Mouse (Mus musculus): ENCODE results near the gene Stard9. TPM values are rescaled to one million over a fixed set of nuclear protein-coding genes. Genes with fewer than 3 reads are reported as not detected.

Stard9 gene
- total and polyA plus RNA-seq, 3 experiments = 0.54 to 12.3 (median 3.7) TPM

DNA sequence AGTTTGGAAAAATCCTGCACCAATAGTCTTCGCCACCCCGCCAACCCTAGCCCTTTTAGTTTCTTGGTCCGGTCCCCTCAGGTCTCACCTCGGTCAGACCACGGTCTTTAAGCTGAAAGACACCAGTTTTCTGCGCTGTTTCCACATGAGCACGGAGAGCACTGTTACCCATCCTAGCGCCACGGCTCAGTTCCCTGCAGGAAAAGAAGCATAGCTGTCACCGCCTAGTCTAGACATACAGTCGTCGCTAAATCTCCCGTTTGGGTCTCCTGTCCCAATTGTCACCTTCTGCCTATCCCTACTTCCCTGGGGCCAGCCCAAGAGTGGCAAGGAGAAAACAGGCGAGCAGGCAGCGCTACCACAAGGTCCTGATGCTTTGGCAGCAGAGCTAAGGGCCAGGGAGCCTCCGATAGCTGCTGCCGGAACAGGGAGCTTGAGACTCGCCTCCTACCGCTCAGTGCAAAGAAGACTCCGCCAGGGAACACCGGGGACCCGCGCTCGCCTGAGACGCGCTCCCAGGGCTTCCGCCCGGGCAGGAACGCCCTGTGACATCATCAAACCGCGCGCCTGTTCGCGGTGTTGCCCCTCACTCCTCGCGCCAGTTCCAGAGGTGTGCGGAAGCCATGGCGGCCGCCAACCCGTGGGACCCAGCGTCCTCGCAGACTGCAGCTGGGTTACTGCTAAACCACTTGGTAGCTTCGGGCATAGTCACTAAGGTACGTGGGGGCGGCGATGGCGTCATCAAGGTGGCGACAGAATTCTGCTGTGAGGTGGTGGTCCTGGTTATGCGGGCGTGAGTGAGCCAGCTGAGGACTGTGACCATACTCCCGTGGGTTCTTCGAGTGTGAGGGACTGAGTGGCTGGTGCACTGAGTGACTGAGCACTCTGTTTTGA lies 19.8 kb upstream of the Stard9 start, which contains the start of the genes Haus2 and Lrrc57:
Gene Haus2, plus strand, starts transcription at position 554 of the 894 bp plus-strand sequence.
Gene Lrrc57, minus strand, starts transcription at position 691 of the 894 bp plus-strand sequence.
- TF ChIP-seq GATA1 (IDR thresholded peaks at IDR 0.05; ENCODE audit: borderline replicate concordance, low read length) = no peak
- TF ChIP-seq CTCF (IDR thresholded peaks at IDR 0.05; ENCODE audit: low read depth, low read length) = no peak
- TF ChIP-seq GATA2 (IDR thresholded peaks at IDR 0.05; ENCODE audit: borderline replicate concordance, low read depth, low read length) = no peak
- no peak for TF ChIP-seq TAL1 (conservative IDR thresholded peaks at IDR 0.05; ENCODE audit: low read depth, low read length)
- TF ChIP-seq POLR2AphosphoS5 (IDR thresholded peaks at IDR 0.05; ENCODE audit: insufficient replicate concordance, low read depth, low read length) = no peak
- H3K27me3 ChIP-seq (ENCODE audit: insufficient read depth, low read length) = no peaks in the 10 kb centered on the region
- peak; percentile 83 for ATAC-seq (ENCODE audit: extremely low read depth, insufficient number of reproducible peaks, low FRiP score, poor library complexity, severe bottlenecking)
- H3K9me3 ChIP-seq (replicated peaks) = no peaks in the 10 kb centered on the region
- peak; percentile 86 for DNase-seq (ENCODE audit: low spot score)
- H3K4me1 ChIP-seq (ENCODE audit: insufficient read depth, low read depth, low read length) = peaks cover 23% of the 10 kb centered on the region
- H3K4me3 ChIP-seq (ENCODE audit: low read depth, low read length) = peak within 1 kb of the TSS; percentile 80
- peaks cover 54% of the 10 kb centered on the region for H3K36me3 ChIP-seq (replicated peaks)

DNA sequence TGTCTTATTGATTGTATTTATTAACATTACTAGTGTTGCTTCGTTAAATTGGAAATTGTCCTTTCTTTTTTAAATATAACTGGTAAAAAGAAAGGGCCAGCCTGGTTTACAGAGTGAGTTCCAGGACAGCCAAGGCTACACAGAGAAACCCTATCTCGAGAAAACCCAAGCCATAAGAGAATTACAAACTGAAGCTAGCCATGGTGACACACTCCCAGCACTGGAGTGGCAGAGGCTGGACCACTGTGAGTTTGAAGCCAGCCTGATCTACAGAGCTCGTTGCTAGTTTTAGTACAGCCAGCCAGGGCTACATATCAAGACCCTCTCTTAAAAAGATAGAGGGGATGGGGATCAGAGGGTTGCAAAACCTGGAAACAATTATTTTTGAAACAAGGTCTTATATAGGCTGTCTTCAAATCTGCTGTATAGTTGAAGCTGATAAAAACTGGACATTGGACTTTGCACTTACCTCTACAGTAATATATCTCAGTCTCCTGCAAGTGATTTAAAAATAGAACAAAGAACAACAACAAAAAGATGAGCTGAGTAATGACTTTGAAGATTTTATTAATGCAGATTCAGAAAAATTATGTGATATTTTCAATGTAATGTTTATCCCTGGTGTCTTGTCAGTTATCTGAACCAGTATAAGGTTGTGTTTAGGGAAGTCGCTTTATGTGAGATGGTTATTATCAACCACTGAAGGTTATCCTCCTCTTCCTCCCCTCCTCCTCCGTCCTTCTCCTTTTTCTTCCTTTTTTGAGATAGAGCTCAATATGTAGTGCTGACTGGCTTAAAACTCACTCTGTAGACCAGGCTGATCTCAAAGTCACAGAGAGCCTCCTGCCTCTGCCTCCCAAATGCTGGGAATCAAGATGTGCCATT lies 12.4 kb upstream of the Stard9 start:
- TF ChIP-seq CTCF (IDR thresholded peaks at IDR 0.05; ENCODE audit: low read depth, low read length) (no peak), TAL1 (conservative IDR thresholded peaks at IDR 0.05; ENCODE audit: low read depth, low read length) (no peak)
- Histone ChIP-seq H3K27me3 (ENCODE audit: insufficient read depth, low read length) (no peaks in the 10 kb centered on the region), H3K4me1 (ENCODE audit: insufficient read depth, low read depth, low read length) (no peaks in the 10 kb centered on the region; the same call in 1 of the 2 replicates), H3K9me3 (replicated peaks) (no peaks in the 10 kb centered on the region), H3K36me3 (replicated peaks) (peaks cover 74% of the 10 kb centered on the region), H3K4me3 (ENCODE audit: low read depth, low read length) (no peak overlapping the region)
- DNase-seq (ENCODE audit: low spot score) (no peak), ATAC-seq (ENCODE audit: extremely low read depth, insufficient number of reproducible peaks, low FRiP score, poor library complexity, severe bottlenecking) (no peak)

DNA sequence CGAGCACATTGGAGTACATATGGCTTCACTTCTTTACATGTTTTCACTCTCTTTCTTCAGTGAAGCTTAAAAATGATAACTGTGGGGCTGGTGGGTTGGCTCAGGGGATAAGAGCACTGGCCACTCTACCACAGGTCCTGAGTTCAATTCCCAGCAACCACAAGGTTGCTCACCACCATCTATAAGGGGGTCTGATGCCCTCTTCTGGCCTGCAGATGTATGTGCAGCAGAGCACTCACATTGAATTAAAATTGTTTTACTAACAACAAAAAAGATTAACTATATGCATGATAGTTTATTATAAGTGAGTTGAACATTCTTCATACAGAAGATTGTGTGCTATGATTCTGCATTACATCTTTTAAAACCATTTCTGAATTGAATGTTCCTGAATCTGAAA lies 9.4 kb upstream of the Stard9 start:
- no peak for ATAC-seq (ENCODE audit: extremely low read depth, insufficient number of reproducible peaks, low FRiP score, poor library complexity, severe bottlenecking)
- Histone ChIP-seq H3K36me3 (replicated peaks) (peaks cover 49% of the 10 kb centered on the region), H3K27me3 (ENCODE audit: insufficient read depth, low read length) (no peaks in the 10 kb centered on the region), H3K4me3 (ENCODE audit: low read depth, low read length) (no peak overlapping the region), H3K4me1 (ENCODE audit: insufficient read depth, low read depth, low read length) (no peaks in the 10 kb centered on the region; the same call in 1 of the 2 replicates), H3K9me3 (replicated peaks) (no peaks in the 10 kb centered on the region)
- TF ChIP-seq GATA1 (IDR thresholded peaks at IDR 0.05; ENCODE audit: borderline replicate concordance, low read length) (no peak), CTCF (IDR thresholded peaks at IDR 0.05; ENCODE audit: low read depth, low read length) (no peak), POLR2AphosphoS5 (IDR thresholded peaks at IDR 0.05; ENCODE audit: insufficient replicate concordance, low read depth, low read length) (no peak), GATA2 (IDR thresholded peaks at IDR 0.05; ENCODE audit: borderline replicate concordance, low read depth, low read length) (no peak), TAL1 (conservative IDR thresholded peaks at IDR 0.05; ENCODE audit: low read depth, low read length) (no peak)
- DNase-seq (ENCODE audit: low spot score) = no peak

DNA sequence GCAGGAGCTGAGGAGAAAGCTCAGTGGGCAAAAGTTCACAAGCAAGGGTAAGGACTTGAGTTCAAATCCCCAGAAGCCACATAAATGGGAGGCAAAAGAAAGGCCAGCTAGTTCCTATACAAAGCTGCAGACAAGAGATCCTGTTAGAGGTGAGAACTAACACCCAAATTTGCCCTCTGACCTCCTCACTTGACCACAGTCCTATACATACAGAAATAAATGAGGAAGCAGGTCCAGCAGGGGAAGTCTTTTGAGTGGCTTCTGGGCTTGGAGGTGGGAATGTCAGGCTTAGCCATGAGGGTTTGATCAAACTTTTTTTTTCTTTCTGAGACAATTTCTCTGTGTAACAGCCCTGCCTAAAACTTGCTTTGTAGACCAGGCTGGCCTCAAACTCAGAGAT lies 6.0 kb upstream of the Stard9 start:
- DNase-seq (ENCODE audit: low spot score) (no peak), ATAC-seq (ENCODE audit: extremely low read depth, insufficient number of reproducible peaks, low FRiP score, poor library complexity, severe bottlenecking) (no peak)
- TF ChIP-seq CTCF (IDR thresholded peaks at IDR 0.05; ENCODE audit: low read depth, low read length) (no peak), GATA1 (IDR thresholded peaks at IDR 0.05; ENCODE audit: borderline replicate concordance, low read length) (no peak), TAL1 (conservative IDR thresholded peaks at IDR 0.05; ENCODE audit: low read depth, low read length) (no peak), GATA2 (IDR thresholded peaks at IDR 0.05; ENCODE audit: borderline replicate concordance, low read depth, low read length) (no peak), POLR2AphosphoS5 (IDR thresholded peaks at IDR 0.05; ENCODE audit: insufficient replicate concordance, low read depth, low read length) (no peak)
- Histone ChIP-seq H3K4me1 (ENCODE audit: insufficient read depth, low read depth, low read length) (peaks cover 5% of the 10 kb centered on the region; the same call in 1 of the 2 replicates), H3K36me3 (replicated peaks) (peaks cover 23% of the 10 kb centered on the region), H3K9me3 (replicated peaks) (no peaks in the 10 kb centered on the region), H3K4me3 (ENCODE audit: low read depth, low read length) (no peak overlapping the region), H3K27me3 (ENCODE audit: insufficient read depth, low read length) (no peaks in the 10 kb centered on the region)

DNA sequence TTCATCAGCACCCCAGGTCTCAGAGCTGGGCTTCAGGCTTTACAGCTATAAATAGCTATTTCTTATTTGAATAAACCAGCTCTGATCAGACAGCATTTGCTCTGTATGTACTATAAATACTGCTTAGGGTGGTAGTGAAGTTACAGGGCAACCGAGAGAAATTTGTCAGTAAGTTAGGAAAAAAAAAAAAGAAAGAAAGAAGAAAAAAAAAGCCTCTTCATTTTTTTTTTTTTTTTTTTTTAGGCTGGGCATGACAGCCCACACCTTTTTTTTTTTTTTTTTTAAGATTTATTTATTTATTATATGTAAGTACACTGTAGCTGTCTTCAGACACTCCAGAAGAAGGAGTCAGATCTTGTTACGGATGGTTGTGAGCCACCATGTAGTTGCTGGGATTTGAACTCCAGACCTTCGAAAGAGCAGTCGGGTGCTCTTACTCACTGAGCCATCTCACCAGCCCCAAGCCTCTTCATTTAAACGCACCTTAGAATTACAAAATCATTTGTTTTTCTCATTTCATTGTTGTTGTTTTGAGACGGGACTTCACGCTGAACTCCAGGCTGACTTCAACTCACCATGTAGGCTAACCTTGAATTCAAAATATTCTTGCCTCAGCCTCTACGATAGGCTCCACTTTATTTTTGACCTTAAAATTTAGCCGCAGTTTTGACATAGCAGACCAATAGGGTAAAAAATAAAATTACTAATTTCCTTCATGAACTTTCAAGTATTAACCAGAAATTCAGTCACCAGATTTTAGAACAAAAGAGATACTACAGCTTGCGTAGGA lies 650 bp upstream of the Stard9 start:
- Histone ChIP-seq H3K27me3 (ENCODE audit: insufficient read depth, low read length) (peaks cover 4% of the 10 kb centered on the region), H3K4me1 (ENCODE audit: insufficient read depth, low read depth, low read length) (peaks cover 47% of the 10 kb centered on the region), H3K9me3 (replicated peaks) (no peaks in the 10 kb centered on the region), H3K4me3 (ENCODE audit: low read depth, low read length) (peak overlapping the region; percentile 74; the same call in 1 of the 2 replicates), H3K36me3 (replicated peaks) (no peaks in the 10 kb centered on the region)
- DNase-seq (ENCODE audit: low spot score) (no peak), ATAC-seq (ENCODE audit: extremely low read depth, insufficient number of reproducible peaks, low FRiP score, poor library complexity, severe bottlenecking) (no peak)
- TF ChIP-seq GATA2 (IDR thresholded peaks at IDR 0.05; ENCODE audit: borderline replicate concordance, low read depth, low read length) (no peak), GATA1 (IDR thresholded peaks at IDR 0.05; ENCODE audit: borderline replicate concordance, low read length) (no peak), TAL1 (conservative IDR thresholded peaks at IDR 0.05; ENCODE audit: low read depth, low read length) (no peak), POLR2AphosphoS5 (IDR thresholded peaks at IDR 0.05; ENCODE audit: insufficient replicate concordance, low read depth, low read length) (no peak), CTCF (IDR thresholded peaks at IDR 0.05; ENCODE audit: low read depth, low read length) (no peak)

All from G1E (cell line).